Mouse (Mus musculus): Measurements from ENCODE around the gene Atp5e. TPM values are rescaled to one million over a fixed set of nuclear protein-coding genes. Genes with fewer than 3 reads are reported as not detected.

Gene Atp5e
- total RNA-seq, 2 experiments from 2014 or later = 296 to 302 TPM

- H3K4me3 ChIP-seq = no peak overlapping the region
- no peak for DNase-seq (ENCODE audit: extremely low spot score in 1 of 2, low spot score in 2 of 2)
- H3K27ac ChIP-seq = no peak overlapping the region
- intact Hi-C loops (cut with DNase I) = no loop called here
- no peak for TF ChIP-seq CTCF (IDR thresholded peaks at IDR 0.05)
Measured at GRCm38 (mm10) chr2:174434943-174435342, 29.0 kb downstream of the Atp5e start.

- Histone ChIP-seq H3K27ac (no peak overlapping the region), H3K4me3 (no peak overlapping the region)
- no peak for DNase-seq (ENCODE audit: extremely low spot score in 1 of 2, low spot score in 2 of 2)
- no peak for TF ChIP-seq CTCF (IDR thresholded peaks at IDR 0.05)
- intact Hi-C loops (cut with DNase I) = no loop called here
Measured at GRCm38 (mm10) chr2:174428996-174429591, 34.8 kb downstream of the Atp5e start.

- intact Hi-C loops (cut with DNase I) = no loop called here
Measured at GRCm38 (mm10) chr2:174428076-174428835, 35.6 kb downstream of the Atp5e start.

GRCm38 (mm10) chr2:174426856-174427255 is 37.0 kb downstream of the Atp5e start:
- Histone ChIP-seq H3K4me3 (no peak overlapping the region), H3K27ac (no peak overlapping the region)
- no peak for TF ChIP-seq CTCF (IDR thresholded peaks at IDR 0.05)
- intact Hi-C loops (cut with DNase I) = no loop called here
- DNase-seq (ENCODE audit: extremely low spot score in 1 of 2, low spot score in 2 of 2) = no peak

More at GRCm38 (mm10) chr2:174428076-174428835, 35.6 kb downstream of the Atp5e start:
- no peak for DNase-seq (ENCODE audit: extremely low spot score in 1 of 2, low spot score in 2 of 2)
- Histone ChIP-seq H3K27ac (no peak overlapping the region), H3K4me3 (no peak overlapping the region)
- no peak for TF ChIP-seq CTCF (IDR thresholded peaks at IDR 0.05)

DNA sequence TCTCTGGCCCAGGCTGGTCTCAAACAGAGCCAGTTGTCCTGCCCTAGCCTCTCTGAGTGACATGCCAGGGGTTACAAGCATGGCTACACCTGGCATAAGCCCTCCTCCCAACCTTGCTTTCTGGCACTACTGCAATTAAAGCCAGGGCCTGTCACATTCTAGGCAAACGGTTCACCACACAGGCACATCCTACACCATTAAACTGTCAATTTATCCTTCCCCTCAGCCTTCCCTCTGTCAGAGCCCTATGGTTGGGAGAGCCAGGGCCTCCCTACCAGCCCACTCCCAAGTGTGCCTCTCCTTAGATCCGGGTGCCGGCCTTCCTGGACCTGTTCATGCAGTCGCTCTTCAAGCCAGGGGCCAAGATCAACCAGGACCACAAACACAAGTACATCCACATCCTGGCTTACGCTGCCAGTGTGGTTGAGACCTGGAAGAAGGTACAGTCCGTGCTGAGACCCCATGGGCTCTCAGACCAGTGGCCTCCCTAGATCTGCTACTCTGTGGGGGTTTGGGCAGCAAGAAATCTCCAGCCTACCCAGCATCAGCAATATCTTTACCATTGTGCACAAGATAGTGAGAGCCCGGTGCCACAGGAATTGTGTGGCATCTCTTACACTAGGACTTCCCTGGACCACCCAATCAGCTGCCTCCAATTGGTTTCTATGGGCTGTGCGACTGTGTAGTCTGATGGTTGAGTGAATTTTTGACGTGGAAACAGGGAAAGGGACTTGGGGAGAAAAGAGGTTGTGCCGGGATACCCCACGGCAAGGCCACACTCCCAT is 39.4 kb downstream of the Atp5e start:
- Histone ChIP-seq H3K27ac (no peak overlapping the region), H3K4me3 (no peak overlapping the region)
- no peak for TF ChIP-seq CTCF (IDR thresholded peaks at IDR 0.05)
- no peak for DNase-seq (ENCODE audit: extremely low spot score in 1 of 2, low spot score in 2 of 2)
- intact Hi-C loops (cut with DNase I) = no loop called here

DNA sequence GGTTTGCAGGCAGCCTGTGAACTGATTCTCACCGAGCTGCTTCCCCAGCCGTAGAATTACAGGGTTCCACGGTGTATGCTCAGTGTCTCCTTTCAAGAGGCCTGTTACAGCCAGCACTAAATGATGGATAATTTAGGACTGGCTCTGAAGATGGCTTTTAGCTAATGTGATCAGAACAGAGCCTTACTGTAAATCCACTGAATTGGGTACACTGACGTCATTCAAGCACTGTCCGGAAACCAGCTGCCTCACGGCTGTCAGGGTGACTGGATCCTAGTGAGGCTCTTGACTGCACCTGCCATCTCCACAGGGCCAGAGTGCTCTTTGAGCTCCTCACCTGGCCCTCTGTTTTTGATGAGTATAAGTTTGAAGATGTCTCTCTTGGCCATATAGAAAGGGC is 42.8 kb downstream of the Atp5e start:
- no peak for TF ChIP-seq CTCF (IDR thresholded peaks at IDR 0.05)
- intact Hi-C loops (cut with DNase I) = no loop called here

DNA sequence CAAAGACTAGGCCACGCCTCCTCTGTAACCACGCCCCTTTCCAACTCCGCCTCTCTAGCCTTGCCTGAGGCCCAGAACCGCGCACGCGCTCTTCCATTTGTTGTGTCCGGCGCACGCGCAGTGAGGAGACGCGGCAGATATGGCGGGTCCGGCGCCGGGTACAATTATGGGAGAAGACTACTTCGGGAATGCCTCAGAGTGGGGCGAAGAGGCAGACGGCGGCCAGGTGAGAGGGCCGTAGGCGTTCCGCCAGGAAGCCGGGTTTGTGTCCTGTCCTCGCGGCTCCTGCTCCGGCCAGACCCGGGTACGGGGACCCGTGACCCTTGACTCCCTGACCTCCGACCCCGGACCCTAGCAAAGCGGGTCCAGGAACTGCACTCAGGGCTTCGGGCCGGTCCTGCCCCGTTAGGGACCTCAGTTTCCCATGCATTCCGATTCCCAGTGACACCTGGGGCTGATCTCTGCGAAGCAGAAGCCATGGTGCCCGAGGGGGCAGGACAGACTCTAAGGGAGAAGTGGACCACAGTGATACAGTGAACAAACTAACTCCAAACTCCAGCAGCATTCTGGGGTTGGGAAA is 48.1 kb downstream of the Atp5e start, which contains the start of gene Nelfcd:
Gene Nelfcd (plus strand): TSS at position 74 of the 580 bp plus-strand sequence.
- peak; percentile 91 to 92 for DNase-seq (ENCODE audit: extremely low spot score in 1 of 2, low spot score in 2 of 2)
- peak within 1 kb of the TSS; percentile 87 for H3K4me3 ChIP-seq
- H3K27ac ChIP-seq = peak within 1 kb of the TSS; percentile 65
- intact Hi-C loops (cut with DNase I) = loop anchor here (5.0 kb wide), 1 partner anchor 84 kb away; no protein-coding TSS in a partner anchor
- no peak for TF ChIP-seq CTCF (IDR thresholded peaks at IDR 0.05)

More for the DNA sequence above, 42.8 kb downstream of the Atp5e start:
- H3K4me3 ChIP-seq = no peak overlapping the region
- no peak for DNase-seq (ENCODE audit: extremely low spot score in 1 of 2, low spot score in 2 of 2)
- no peak overlapping the region for H3K27ac ChIP-seq

- intact Hi-C loops (cut with DNase I) = loop anchor here (5.0 kb wide), 1 partner anchor 83 kb away; no protein-coding TSS in a partner anchor
- peak overlapping the region; percentile 87 for H3K4me3 ChIP-seq
- no peak for DNase-seq (ENCODE audit: extremely low spot score in 1 of 2, low spot score in 2 of 2)
- H3K27ac ChIP-seq = no peak overlapping the region
- no peak for TF ChIP-seq CTCF (IDR thresholded peaks at IDR 0.05)
Measured at GRCm38 (mm10) chr2:174415001-174415730, 48.7 kb downstream of the Atp5e start.

GRCm38 (mm10) chr2:174413127-174413526 is 50.8 kb downstream of the Atp5e start:
- no peak overlapping the region for H3K4me3 ChIP-seq
- H3K27ac ChIP-seq = no peak overlapping the region
- TF ChIP-seq CTCF (IDR thresholded peaks at IDR 0.05) = no peak
- no peak for DNase-seq (ENCODE audit: extremely low spot score in 1 of 2, low spot score in 2 of 2)
- intact Hi-C loops (cut with DNase I) = no loop called here

Other genes with a start within 250 kb of the Atp5e start
- 1,000 to 10,000 TPM; 1,778 to 1,853 TPM for gene Gnas, start 179.8 kb downstream of the Atp5e start, total RNA-seq (2021)
- gene Gm20721, start 117.4 kb downstream of the Atp5e start, total RNA-seq (2021) = 1 to 10 TPM; 2.3 to 2.8 TPM
- 10 to 100 TPM; 47.9 to 50.8 TPM for gene Nelfcd, start 48.3 kb downstream of the Atp5e start, total RNA-seq (2021)
- 10 to 100 TPM; 33.6 to 34.3 TPM for gene Ctsz, start 25.1 kb downstream of the Atp5e start, total RNA-seq (2021)
- not detected for gene Tubb1, start 13.4 kb downstream of the Atp5e start, total RNA-seq (2021)
- 10 to 100 TPM; 50.4 to 52.7 TPM for gene Prelid3b, start 9.0 kb upstream of the Atp5e start, total RNA-seq (2021)
- 10 to 100 TPM; 16.8 to 20.6 TPM for gene Zfp831, start 179.4 kb upstream of the Atp5e start, total RNA-seq (2021)

All from left cerebral cortex, adult 2 months (tissue).